ENCODE assay signal across 28 mouse cellular contexts in genomic region chr13:107976886-107977656, GRCm38 (mm10).
DNase-seq lines count a peak whose midpoint lies in the region; ATAC-seq and TF ChIP-seq lines count a peak whose summit lies in the region.
"Had no signal": no experiment of that assay in that cellular context is flagged by ENCODE, and none has a peak within 500 bp of the region (broad histone marks: within the 10 kb centered on the region; RNA-seq: fewer than 3 reads in every experiment).

No protein-coding gene starts in this region.

- H3K4me1 ChIP-seq in forebrain, embryonic 15.5 days = no peaks in the 10 kb centered on the region; the same call in 1 of the 2 replicates
- H3K4me1 ChIP-seq in forebrain, embryonic 11.5 days (replicated peaks; ENCODE audit: control insufficient read depth, insufficient read depth, low read length) = no peaks in the 10 kb centered on the region
- H3K4me1 ChIP-seq in stomach, embryonic 15.5 days = no peaks in the 10 kb centered on the region
- H3K4me1 ChIP-seq in stomach, postnatal 0 days (replicated peaks; ENCODE audit: control insufficient read depth, insufficient read depth) = no peaks in the 10 kb centered on the region
- no peaks in the 10 kb centered on the region for H3K4me1 ChIP-seq in stomach, embryonic 16.5 days (ENCODE audit: control insufficient read depth, insufficient read depth, low read length)
- H3K4me1 ChIP-seq: heart, embryonic 12.5 days; heart, embryonic 15.5 days; hindbrain, embryonic 10.5 days; intestine, embryonic 15.5 days had no signal

- no peak overlapping the region for H3K4me3 ChIP-seq in forebrain, embryonic 15.5 days
- H3K4me3 ChIP-seq in forebrain, embryonic 11.5 days (ENCODE audit: low read depth, low read length) = no peak overlapping the region
- H3K4me3 ChIP-seq in stomach, embryonic 15.5 days (replicated peaks) = no peak overlapping the region
- no peak overlapping the region for H3K4me3 ChIP-seq in stomach, postnatal 0 days (ENCODE audit: low read depth, low read length)
- H3K4me3 ChIP-seq in stomach, embryonic 16.5 days (replicated peaks; ENCODE audit: low read length) = no peak overlapping the region
- H3K4me3 ChIP-seq: embryonic facial prominence, embryonic 12.5 days; forebrain, embryonic 12.5 days; heart, embryonic 12.5 days; heart, embryonic 15.5 days; hindbrain, embryonic 10.5 days; hindbrain, embryonic 13.5 days; intestine, embryonic 15.5 days had no signal

- H3K36me3 ChIP-seq in forebrain, embryonic 15.5 days = no peaks in the 10 kb centered on the region
- H3K36me3 ChIP-seq in forebrain, embryonic 11.5 days (ENCODE audit: control insufficient read depth, insufficient read depth, low read length) = no peaks in the 10 kb centered on the region
- H3K36me3 ChIP-seq in stomach, embryonic 15.5 days = no peaks in the 10 kb centered on the region
- no peaks in the 10 kb centered on the region for H3K36me3 ChIP-seq in stomach, postnatal 0 days (ENCODE audit: control insufficient read depth, insufficient read depth, low read length)
- no peaks in the 10 kb centered on the region for H3K36me3 ChIP-seq in stomach, embryonic 16.5 days (ENCODE audit: control insufficient read depth, insufficient read depth, low read length)
- H3K36me3 ChIP-seq: embryonic facial prominence, embryonic 12.5 days; forebrain, embryonic 12.5 days; heart, embryonic 12.5 days; heart, embryonic 15.5 days; hindbrain, embryonic 10.5 days; hindbrain, embryonic 13.5 days; intestine, embryonic 15.5 days had no signal

- TF ChIP-seq CTCF in stomach, postnatal 0 days (IDR thresholded peaks at IDR 0.05; ENCODE audit: low read depth) = no peak

- no peak for DNase-seq in forebrain, embryonic 11.5 days (ENCODE audit: low spot score)
- DNase-seq in heart, adult 11 months = peak; percentile 41
- no peak for DNase-seq in heart, adult 9 months (ENCODE audit: low spot score in 2 of 2)
- no peak for DNase-seq in stomach, postnatal 0 days (ENCODE audit: low spot score)
- no peak for DNase-seq in c-Kit-positive CD71-positive TER-119-positive erythroid progenitor cells, embryonic 14.5 days (ENCODE audit: low spot score)
- DNase-seq: adrenal gland, adult 2 months; adrenal gland, postnatal 14 days; B cell, adult 2 months; cerebellum, adult 18-20 months; cerebellum, adult 9-10 months; cerebellum, postnatal 14 days; gastrocnemius, postnatal 10 days; gastrocnemius, postnatal 36 days; heart, postnatal 10 days; heart, postnatal 36 days; kidney, adult 11 months had no signal

- 77% methylated on average over 16 of the region's 16 CpGs for WGBS in forebrain, embryonic 15.5 days
- WGBS in forebrain, embryonic 11.5 days = 89% methylated on average over 16 of the region's 16 CpGs
- 69% methylated on average over 16 of the region's 16 CpGs for WGBS in stomach, embryonic 15.5 days
- WGBS in stomach, postnatal 0 days = 63% methylated on average over 16 of the region's 16 CpGs
- WGBS in stomach, embryonic 16.5 days = 71% methylated on average over 16 of the region's 16 CpGs

- no peaks in the 10 kb centered on the region for H3K27me3 ChIP-seq in forebrain, embryonic 15.5 days
- no peaks in the 10 kb centered on the region for H3K27me3 ChIP-seq in forebrain, embryonic 11.5 days (ENCODE audit: control insufficient read depth, insufficient read depth, low read length)
- no peaks in the 10 kb centered on the region for H3K27me3 ChIP-seq in stomach, embryonic 15.5 days (replicated peaks)
- no peaks in the 10 kb centered on the region for H3K27me3 ChIP-seq in stomach, postnatal 0 days (ENCODE audit: control insufficient read depth, insufficient read depth, low read length)
- H3K27me3 ChIP-seq in stomach, embryonic 16.5 days (ENCODE audit: control insufficient read depth, insufficient read depth, low read length) = no peaks in the 10 kb centered on the region
- H3K27me3 ChIP-seq: CH12.LX; embryonic facial prominence, embryonic 12.5 days; forebrain, embryonic 12.5 days; heart, embryonic 12.5 days; heart, embryonic 15.5 days; hindbrain, embryonic 13.5 days; intestine, embryonic 15.5 days had no signal

- no peak for TF ChIP-seq EP300 in stomach, postnatal 0 days (optimal IDR thresholded peaks at IDR 0.05)

- no peaks in the 10 kb centered on the region for H3K9me3 ChIP-seq in forebrain, embryonic 15.5 days
- H3K9me3 ChIP-seq in forebrain, embryonic 11.5 days (ENCODE audit: control insufficient read depth, low read length) = no peaks in the 10 kb centered on the region; the same call in 1 of the 2 replicates
- H3K9me3 ChIP-seq in stomach, embryonic 15.5 days = no peaks in the 10 kb centered on the region
- no peaks in the 10 kb centered on the region for H3K9me3 ChIP-seq in stomach, postnatal 0 days (ENCODE audit: control insufficient read depth, low read length)
- H3K9me3 ChIP-seq in stomach, embryonic 16.5 days (replicated peaks; ENCODE audit: control insufficient read depth, low read length) = no peaks in the 10 kb centered on the region
- H3K9me3 ChIP-seq: embryonic facial prominence, embryonic 12.5 days; forebrain, embryonic 12.5 days; heart, embryonic 12.5 days; heart, embryonic 15.5 days; hindbrain, embryonic 10.5 days; hindbrain, embryonic 13.5 days; intestine, embryonic 15.5 days had no signal

- ATAC-seq in forebrain, embryonic 15.5 days (replicated peaks) = no peak
- ATAC-seq in forebrain, embryonic 11.5 days (replicated peaks; ENCODE audit: low FRiP score) = no peak
- ATAC-seq in stomach, embryonic 15.5 days (ENCODE audit: insufficient read depth, low FRiP score, low read depth) = no peak
- no peak for ATAC-seq in stomach, postnatal 0 days (ENCODE audit: low FRiP score, low TSS enrichment)
- peak; percentile 64; the same call in 1 of the 2 replicates for ATAC-seq in stomach, embryonic 16.5 days (ENCODE audit: insufficient read depth, low FRiP score)
- ATAC-seq: hindbrain, embryonic 16.5 days; intestine, embryonic 15.5 days had no signal

- peak overlapping the region; percentile 49; the same call in 1 of the 2 replicates for H3K27ac ChIP-seq in forebrain, embryonic 15.5 days (replicated peaks)
- H3K27ac ChIP-seq in forebrain, embryonic 11.5 days (ENCODE audit: low read depth, low read length) = no peak overlapping the region
- 0 out of 2 replicates have a peak overlapping the region, but pooled peaks have one; percentile 22 for H3K27ac ChIP-seq in stomach, embryonic 15.5 days
- no peak overlapping the region for H3K27ac ChIP-seq in stomach, postnatal 0 days (replicated peaks)
- H3K27ac ChIP-seq in stomach, embryonic 16.5 days (ENCODE audit: low read length) = no peak overlapping the region
- H3K27ac ChIP-seq: embryonic facial prominence, embryonic 12.5 days; forebrain, embryonic 12.5 days; heart, embryonic 15.5 days; hindbrain, embryonic 10.5 days; hindbrain, embryonic 13.5 days; intestine, embryonic 15.5 days had no signal

- H3K9ac ChIP-seq in forebrain, embryonic 15.5 days (replicated peaks) = no peak overlapping the region
- H3K9ac ChIP-seq in forebrain, embryonic 11.5 days (ENCODE audit: low read length) = no peak overlapping the region
- H3K9ac ChIP-seq in stomach, embryonic 15.5 days = no peak overlapping the region
- H3K9ac ChIP-seq in stomach, postnatal 0 days (ENCODE audit: low read length) = no peak overlapping the region
- no peak overlapping the region for H3K9ac ChIP-seq in stomach, embryonic 16.5 days (ENCODE audit: low read length)
- H3K9ac ChIP-seq: embryonic facial prominence, embryonic 12.5 days; forebrain, embryonic 12.5 days; heart, embryonic 12.5 days; heart, embryonic 15.5 days; hindbrain, embryonic 13.5 days; intestine, embryonic 15.5 days had no signal

- H3K4me2 ChIP-seq in forebrain, embryonic 15.5 days (replicated peaks) = no peak overlapping the region
- no peak overlapping the region for H3K4me2 ChIP-seq in forebrain, embryonic 11.5 days (ENCODE audit: low read depth, low read length, severe bottlenecking)
- H3K4me2 ChIP-seq in stomach, embryonic 15.5 days = no peak overlapping the region
- no peak overlapping the region for H3K4me2 ChIP-seq in stomach, postnatal 0 days (replicated peaks; ENCODE audit: low read depth)
- H3K4me2 ChIP-seq in stomach, embryonic 16.5 days (ENCODE audit: low read depth, low read length) = no peak overlapping the region
- H3K4me2 ChIP-seq: embryonic facial prominence, embryonic 12.5 days; forebrain, embryonic 12.5 days; heart, embryonic 12.5 days; heart, embryonic 15.5 days; hindbrain, embryonic 13.5 days; intestine, embryonic 15.5 days had no signal

Comparison
In these comparisons a context has a peak if more than half of its experiments do, and no peak if none do; other contexts are left out.
1. H3K27ac ChIP-seq: peak in forebrain, embryonic 15.5 days (single experiment) and stomach, embryonic 15.5 days (single experiment); none in forebrain, embryonic 11.5 days (single experiment), stomach, postnatal 0 days (single experiment) and stomach, embryonic 16.5 days (single experiment).